Mouse (Mus musculus): Measurements from ENCODE around the gene Speer4c.
"Not testable (repeated sequence)": the region's sequence is repeated elsewhere in the genome, so short reads cannot be mapped to it uniquely, and the experiment has no call there.

Gene Speer4c

DNA sequence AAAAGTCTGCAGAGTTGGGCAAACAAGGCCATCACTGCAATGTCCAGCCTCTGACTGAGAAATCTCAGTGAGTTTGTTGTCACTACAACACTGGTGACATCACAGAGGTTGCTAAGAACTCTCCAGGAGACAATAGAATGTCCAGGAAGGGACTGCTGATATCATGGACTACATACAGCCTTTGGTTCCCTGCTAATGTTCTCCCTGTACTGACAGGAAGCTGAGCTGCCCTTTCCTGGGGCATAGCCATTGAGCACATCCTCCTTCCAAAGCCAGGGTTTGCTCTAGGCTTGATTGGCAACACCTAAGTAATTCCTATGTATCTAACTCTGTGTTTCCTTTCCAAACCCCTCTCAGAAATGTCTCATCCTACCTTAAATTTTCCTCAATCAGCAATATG, at the start of gene Speer4c:
Gene Speer4c (minus strand): TSS at position 101 of the 400 bp plus-strand sequence.
- DNase-seq (ENCODE audit: low spot score in 2 of 2) = not testable (repeated sequence)

DNA sequence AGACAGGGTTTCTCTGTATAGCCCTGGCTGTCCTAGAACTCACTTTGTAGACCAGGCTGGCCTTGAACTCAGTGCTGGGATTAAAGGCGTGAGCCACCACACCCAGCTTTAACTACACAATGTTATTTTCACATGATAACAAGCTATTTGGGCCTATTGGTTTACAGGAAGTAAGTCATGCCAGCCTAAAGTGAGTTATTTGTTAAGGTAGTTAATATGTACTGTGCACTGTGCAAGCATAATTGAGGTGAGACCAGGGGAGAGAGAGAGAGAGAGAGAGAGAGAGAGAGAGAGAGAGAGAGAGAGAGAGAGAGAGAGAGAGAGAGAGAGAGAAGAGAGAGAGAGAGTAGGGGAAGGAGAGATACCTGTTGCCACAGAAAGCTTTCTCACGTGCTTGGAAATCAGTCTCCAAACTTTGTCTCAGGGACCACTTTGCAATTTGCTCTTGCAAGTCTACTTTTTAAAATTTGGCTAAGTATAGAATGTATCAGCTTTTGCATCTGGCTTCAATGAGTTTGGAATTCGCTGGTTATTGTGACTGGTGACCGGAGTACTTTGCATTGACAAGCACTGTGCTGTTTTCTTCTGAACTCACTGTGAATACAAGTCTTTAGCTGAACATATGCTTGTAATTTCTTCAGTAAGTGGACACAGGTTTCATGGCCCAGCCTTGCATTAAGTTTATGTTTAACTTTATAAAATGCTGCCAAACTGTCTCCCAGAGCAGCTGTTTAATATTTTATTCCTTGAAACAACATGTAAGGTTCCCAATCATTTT, 33.6 kb upstream of the Speer4c start:
- no peak for DNase-seq (ENCODE audit: low spot score in 2 of 2)

DNA sequence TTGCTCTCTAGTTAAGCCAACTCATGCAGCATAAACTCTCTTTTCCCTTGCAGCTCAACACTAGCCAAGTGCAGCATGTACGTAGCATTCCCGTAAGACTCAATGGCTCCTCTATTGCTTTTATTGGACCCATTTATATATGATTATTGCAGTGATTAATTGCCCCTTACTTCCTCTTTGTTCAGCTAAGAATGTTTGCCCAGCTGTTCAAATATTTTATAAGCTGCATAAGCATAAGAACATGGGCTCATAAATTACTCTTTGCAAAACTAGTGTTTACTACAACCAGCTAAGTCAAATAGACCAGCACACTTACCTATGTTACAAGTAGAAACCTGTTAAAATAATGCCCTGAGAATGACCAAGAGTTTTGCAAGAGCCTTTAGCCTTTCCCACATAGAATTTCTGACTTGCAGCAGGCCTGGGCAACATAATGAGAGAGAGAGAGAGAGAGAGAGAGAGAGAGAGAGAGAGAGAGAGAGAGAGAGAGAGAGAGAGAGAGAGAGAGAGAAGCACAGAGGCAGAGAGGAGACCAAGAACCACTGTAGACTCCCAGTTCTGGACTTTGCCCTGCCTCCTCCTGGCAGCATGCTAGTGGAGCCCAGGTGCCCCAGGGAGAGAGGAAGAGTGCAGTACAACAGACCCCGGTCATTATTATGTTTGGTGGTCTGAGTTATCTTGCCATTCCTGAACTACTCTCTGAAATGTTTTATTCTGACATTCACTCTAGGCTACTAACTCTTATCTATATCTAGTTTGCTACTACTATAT, 20.2 kb upstream of the Speer4c start:
- no peak for DNase-seq (ENCODE audit: low spot score in 2 of 2)

DNA sequence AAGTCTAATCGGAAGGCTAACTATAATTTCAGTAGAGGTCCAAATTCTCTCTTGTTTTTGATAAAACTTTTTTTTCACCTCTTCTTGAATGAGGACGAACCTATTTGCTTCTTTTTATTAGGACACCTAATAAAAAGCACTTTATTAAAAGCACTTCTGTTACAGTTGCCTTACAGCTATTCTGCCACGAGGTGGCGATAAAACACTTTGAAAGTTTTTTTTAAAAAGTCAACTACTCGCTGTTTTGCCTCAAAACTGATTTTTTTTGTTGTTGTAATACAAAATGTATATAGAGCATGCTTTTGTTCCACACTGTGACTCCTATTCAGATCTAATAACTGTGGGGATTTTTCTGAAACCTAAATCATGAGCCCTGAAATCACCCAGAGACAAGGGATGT, 11.2 kb downstream of the Speer4c start:
- not testable (repeated sequence) for DNase-seq (ENCODE audit: low spot score in 2 of 2)

DNA sequence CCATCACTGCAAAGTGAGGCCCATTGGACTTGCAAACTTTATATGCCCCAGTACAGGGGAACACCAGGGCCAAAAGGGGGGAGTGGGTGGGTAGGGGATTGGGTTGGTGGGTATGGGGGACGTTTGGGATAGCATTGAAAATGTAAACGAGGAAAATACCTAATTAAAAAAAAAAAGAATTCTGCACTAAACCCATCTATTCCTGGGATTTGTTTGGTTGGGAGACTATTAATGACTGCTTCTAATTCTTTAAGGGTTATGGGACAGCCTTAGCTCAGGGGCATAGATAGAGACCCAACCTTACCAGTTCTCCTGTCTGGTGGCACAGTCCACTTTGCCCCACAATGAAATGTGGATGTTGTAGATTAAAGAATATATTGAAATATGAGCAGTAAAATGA, 16.4 kb downstream of the Speer4c start:
- not testable (repeated sequence) for DNase-seq (ENCODE audit: low spot score in 2 of 2)

DNA sequence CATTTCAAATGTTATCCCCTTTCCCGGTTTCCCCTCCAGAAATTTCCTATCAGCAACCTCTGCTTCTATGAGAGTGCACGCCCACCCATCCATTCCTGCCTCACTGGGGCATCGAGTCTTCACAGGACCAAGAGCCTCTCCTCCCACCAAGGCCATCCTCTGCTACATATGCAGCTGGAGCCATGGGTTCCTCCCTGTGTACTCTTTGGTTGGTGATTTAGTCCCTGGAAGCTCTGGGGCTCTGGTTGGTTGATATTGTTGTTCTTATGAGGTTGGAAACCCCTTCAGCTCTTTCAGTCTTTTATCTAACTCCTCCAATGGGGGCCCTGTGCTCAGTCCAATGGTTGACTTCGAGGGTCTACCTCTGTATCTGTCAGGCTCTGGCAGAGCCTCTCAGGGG, 22.2 kb downstream of the Speer4c start:
- not testable (repeated sequence) for DNase-seq (ENCODE audit: low spot score in 2 of 2)

DNA sequence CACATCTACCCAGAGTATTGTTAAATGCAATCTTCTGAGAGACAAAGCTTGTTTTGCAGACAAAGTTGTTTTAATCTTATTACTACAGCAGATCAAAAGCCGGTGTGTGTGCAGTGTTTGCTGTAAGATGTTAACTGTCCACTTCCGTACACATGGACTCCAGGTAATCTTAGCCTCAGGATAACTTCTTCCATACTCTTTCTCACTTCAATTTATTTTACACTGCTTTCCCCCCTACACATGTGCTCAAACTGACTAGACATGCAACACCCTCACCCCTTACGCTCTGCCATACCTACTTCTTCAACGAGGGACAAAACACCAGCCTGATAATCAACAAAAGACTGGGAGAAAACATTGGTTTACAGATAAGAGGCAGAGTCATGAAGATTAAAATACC, 23.2 kb downstream of the Speer4c start:
- not testable (repeated sequence) for DNase-seq (ENCODE audit: low spot score in 2 of 2)

DNA sequence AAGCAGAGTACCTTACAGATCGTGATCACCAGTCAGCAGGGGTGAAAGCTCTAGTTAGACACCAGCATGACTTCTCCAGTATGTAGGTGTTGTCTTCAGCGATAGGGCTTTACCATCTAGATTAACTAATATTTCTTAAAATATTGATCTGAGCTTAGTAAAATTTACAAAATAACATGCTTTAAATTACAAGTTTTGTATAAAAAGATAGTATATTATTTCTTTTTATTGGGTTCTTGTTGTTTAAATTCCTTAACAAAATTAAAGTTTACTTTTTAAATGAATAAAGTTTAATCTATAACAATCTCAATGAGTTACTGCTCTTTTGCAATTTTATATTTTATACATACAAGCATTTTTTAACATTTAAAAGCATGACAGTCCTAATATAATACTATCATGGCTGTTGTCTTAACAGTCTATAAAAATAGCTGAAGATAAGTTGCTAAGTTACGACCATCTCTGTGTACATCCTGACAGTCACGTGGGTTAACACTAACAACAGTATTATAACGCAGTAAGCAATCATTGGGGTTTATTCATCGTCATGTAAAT, 24.3 kb downstream of the Speer4c start:
- not testable (repeated sequence) for DNase-seq (ENCODE audit: low spot score in 2 of 2)

DNA sequence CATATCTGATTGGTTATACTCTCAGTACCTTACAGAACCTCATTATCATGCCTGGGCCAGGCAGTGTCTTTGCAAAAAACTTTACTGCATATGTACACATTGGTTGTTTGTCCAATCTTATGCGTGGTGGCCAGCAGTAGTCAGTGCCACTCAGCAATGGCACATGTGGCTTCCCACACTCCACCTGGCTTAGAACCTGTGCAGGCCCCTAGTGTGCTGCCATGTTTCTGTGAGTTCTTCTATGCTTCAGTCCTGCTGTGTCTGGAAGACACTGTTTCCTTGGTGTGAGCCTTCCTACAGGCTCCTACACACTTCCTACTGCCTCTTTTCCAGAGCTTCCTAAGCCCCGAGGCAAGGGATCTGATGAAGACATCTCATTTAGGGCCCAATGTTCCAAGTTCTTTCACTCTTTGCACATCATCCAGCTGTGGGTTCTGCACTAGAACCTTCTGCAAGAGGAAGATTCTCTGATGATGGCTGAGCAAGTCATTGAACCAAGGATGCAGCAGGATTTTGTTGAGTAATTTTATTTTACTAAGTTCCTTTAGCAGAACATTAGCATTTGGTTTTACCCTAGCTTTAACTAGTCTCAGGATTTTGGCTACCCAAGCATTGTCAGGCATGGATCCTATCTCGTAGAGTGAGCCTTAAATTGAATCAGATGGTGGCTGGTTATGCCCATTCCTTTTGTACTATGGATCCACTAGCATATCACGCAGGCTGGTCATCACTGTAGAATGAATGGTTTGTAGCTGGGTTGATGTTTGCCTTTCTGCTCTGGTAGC, 25.0 kb downstream of the Speer4c start:
- DNase-seq (ENCODE audit: low spot score in 2 of 2) = not testable (repeated sequence)

DNA sequence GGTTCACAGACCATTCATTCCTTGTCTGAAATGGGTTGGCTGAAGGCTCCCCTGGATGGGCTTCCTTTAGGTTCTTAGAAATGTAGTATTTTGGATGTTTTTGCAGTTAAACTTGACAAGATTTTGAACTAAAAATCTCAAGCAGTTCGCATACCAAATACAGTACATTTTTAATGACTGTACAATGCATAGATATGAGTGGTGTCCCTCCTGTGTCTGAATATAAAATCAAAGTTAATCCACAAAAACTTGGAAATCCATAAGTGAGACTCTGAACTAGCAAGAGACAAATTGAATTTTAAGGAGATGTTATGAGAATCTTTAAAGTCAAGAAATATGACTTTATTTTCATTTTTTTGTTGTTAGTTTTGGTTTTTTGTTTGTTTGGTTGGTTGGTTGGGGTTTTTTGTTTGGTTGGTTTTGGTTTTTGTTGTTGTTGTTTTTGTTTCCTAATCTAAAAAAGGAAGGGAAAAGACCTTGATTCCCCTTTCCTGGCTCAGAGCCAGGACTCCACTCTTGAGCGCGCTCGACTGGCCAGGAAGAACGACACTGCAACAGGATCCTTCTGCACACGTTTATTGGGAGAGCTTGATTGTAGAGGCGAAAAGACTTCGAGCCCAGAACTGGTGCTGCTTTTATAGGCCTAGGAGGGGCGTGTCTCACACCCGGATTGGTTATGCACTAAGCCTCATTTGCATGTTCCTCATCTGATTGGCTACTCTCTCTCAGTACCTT, 32.6 kb downstream of the Speer4c start:
- DNase-seq (ENCODE audit: low spot score in 2 of 2) = not testable (repeated sequence)

DNA sequence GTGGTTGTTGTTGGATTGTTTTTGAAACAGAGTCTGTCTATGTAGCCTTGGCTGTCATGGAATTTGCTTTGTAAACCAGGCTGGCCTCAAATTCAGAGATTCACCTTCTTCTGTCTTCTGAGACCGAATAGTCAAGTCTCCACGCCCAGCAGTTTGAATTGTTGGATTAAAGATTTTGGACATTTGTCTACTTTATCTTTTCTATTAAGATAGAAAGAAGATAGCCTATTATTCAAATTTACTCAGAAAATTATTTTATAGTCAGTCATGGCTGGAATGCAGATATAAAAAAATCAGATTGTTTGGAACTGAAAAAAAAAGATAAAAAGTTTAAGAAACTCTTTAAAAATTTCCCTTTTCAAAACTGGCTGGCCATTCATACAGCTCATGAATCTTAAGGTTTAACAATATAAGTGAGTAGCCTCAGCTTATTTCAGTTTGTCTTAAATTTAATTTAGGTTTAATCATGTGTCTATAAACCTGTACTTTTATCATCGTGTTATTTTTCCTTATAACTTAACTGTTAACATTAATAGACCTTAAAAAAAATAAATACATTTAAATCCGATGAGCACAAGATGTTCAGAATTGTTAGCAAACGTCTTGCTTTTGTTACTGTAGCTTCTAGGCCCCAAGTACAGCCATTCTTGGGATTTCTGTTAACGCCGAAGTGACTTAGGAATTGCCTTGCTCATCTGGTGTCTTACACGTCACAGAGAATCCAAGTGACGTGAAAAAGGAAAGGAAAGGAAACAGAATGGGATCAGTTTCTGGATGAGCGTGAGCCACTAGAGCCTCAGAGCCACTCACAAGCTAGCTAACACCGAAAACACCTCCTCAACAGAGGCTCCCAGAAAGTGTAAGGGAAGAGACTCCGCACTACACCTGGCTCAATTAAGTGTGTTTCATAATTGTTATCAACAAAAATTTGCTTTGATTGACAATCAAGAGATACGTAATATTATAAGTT, 33.8 kb downstream of the Speer4c start:
- DNase-seq (ENCODE audit: low spot score in 2 of 2) = not testable (repeated sequence)

DNA sequence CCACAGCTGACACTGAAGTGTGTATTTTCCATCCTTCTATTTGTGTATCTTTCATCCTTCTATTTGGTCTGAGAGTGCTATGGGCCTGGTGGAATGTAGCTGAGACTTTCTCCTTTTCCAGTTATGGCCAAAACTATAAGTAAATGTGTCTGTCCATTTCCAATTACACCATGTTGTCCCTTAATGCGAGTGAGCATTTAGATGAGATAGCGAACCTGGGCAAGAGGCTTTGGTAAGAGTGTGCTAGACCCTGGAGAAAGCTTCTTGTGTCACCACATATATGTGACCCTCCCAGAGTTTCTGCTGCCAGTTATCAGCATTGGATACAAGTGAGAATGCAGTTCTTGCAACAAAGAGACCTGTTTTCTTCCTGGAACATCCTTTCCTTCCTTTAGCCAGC, 35.2 kb downstream of the Speer4c start:
- not testable (repeated sequence) for DNase-seq (ENCODE audit: low spot score in 2 of 2)

DNA sequence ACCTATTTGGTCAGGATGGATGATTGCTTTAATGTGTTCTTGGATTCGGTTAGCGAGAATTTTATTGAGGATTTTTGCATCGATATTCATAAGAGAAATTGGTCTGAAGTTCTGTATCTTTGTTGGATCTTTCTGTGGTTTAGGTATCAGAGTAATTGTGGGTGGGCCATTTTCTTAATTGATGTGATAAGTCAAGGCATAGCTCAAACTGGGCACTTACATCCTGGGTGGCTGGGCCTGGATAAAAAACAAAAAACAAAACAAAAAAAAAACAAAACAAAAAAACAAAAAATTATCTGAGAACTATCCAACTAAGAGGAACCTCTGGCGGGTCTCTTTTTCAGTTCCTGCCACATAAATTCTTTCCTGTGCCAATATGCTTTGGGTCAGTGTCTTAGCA, 36.3 kb downstream of the Speer4c start:
- DNase-seq (ENCODE audit: low spot score in 2 of 2) = not testable (repeated sequence)

DNA sequence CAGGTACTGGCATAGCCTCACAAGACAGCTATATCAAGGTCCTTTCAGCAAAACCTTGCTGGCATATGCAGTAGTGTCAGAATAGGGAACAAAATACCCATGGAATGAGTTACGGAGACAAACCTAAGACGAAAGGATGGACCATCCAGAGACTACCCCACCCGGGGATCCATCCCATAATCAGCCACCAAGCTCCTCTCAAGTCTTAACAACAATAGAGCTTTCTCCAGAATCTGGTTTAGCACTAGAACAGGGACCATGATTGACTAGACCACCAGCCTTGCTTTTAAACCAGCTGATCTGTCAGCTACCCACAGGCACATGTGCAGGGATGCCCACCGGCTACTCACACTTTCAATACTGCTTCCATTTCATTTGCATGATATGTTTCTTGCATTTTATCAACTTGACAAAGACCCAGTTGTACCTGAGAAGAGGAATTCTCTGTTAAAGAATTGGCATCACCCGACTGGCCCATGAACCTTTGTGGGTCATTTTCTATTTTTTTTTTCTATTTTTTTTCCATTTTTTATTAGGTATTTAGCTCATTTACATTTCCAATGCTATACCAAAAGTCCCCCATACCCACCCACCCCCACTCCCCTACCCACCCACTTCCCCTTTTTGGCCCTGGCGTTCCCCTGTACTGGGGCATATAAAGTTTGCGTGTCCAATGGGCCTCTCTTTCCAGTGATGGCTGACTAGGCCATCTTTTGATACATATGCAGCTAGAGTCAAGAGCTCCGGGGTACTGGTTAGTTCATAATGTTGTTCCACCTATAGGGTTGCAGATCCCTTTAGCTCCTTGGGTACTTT, 39.4 kb downstream of the Speer4c start:
- not testable (repeated sequence) for DNase-seq (ENCODE audit: low spot score in 2 of 2)

DNA sequence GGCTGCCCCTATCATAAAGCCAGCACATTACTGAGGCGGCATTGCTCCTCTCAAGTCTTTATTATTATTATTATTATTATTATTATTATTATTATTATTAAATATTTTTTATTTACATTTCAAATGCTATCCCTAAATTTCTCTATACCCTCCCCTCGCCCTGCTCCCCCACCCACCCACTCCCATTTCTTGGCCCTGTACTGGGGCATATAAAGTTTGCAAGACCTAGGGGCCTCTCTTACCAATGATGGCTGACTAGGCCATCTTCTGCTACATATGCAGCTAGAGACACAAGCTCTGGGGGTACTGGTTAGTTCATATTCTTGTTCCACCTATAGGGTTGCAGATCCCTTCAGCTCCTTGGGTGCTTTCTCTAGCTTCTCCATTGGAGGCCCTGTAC, 40.1 kb downstream of the Speer4c start:
- not testable (repeated sequence) for DNase-seq (ENCODE audit: low spot score in 2 of 2)

DNA sequence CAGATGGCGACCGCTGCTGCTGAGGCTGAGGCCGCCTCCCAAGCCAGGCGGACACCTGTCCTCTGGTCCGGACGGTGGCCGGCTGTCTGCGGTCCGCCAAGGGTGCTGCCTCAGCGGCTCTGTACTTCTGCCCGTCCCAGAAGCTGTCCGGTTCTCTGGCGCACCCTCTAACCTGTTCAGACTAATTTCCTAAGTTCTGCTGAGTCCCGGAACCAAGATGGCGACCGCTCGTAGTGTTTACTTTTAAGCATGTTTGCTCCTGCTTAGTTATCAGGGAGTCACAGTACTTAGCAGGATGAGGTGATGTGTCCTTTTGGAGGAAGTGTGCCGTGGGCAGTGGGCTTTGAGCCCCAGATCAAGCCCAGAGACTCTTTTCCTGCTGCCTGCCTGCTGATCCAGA, 43.3 kb downstream of the Speer4c start:
- DNase-seq (ENCODE audit: low spot score in 2 of 2) = not testable (repeated sequence)

DNA sequence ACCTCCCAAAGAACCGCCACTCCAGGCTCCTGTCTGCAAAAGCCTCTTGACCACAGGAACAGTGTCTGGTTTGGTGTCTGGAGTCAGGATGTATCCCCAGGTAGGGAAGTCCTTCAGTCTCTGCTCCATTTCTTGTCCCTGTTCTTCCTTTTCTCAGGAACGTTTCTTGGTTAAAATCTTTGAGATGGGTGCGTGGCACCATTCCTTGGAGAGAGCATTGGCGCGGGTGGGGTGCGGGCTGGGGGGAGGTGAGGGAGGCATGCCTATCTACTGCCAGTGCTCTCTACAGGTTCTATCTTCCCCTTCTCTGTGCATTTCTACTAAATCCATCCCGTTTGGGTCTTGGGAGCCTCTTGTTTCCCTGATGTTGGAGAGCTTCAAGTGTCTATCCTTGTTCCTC, 50.2 kb downstream of the Speer4c start:
- DNase-seq (ENCODE audit: low spot score in 2 of 2) = not testable (repeated sequence)

Data from frontal cortex, postnatal 10 days (tissue).